Mouse (Mus musculus) liver, embryonic 14.5 days (tissue): ENCODE data around the gene Gm20547. TPM values are rescaled to one million over a fixed set of nuclear protein-coding genes. Genes with fewer than 3 reads are reported as not detected.
A peak's percentile ranks its signal among the peaks of the same experiment; 100 is the strongest.

Source experiments
- ATAC-seq: fragments of 200-750 bp; cut with Nextera tagmentation; 2 replicates; pipeline ENCODE4 v1.8.0; 2017; ENCODE audit warnings: moderate number of reproducible peaks, mild to moderate bottlenecking, moderate library complexity; ENCODE audit not compliant: insufficient read depth
- DNase-seq, 3 experiments: peaks; one replicate each; pipeline ENCODE4 v3.0.0-alpha.2; 2012 to 2013; ENCODE audit warnings: low read depth in 3 of 3, low spot score in 3 of 3
- H3K27ac ChIP-seq: fragments of 300-500 bp; sonication (generic); 2 replicates; pipeline ENCODE4 v1.5.1; 2014; ENCODE audit warnings: moderate library complexity, mild to moderate bottlenecking, control low read depth, inconsistent platforms
- H3K27me3 ChIP-seq: fragments of 300-500 bp; sonication (generic); 2 replicates; pipeline ENCODE4 v1.6.1; 2014; ENCODE audit warnings: mild to moderate bottlenecking, low read length, moderate library complexity; ENCODE audit not compliant: control insufficient read depth, insufficient read depth
- H3K36me3 ChIP-seq: fragments of 300-500 bp; sonication (generic); replicated peaks from 2 replicates; pipeline ENCODE4 v1.6.1; 2014; ENCODE audit warnings: low read depth; ENCODE audit not compliant: control insufficient read depth, insufficient read depth
- H3K4me1 ChIP-seq, 2 experiments: fragments of 200-500 bp in 1 of 2; fragments of 300-500 bp in 1 of 2; sonication (generic) in 1 of 2; replicated peaks; 2 replicates each; pipeline ENCODE4 v1.6.1; 2012 to 2014; ENCODE audit warnings: antibody characterized with exemption in 1 of 2, inconsistent platforms in 1 of 2, low read length in 1 of 2; ENCODE audit not compliant: control insufficient read depth in 2 of 2, insufficient read depth in 2 of 2
- H3K4me2 ChIP-seq: fragments of 300-500 bp; sonication (generic); 2 replicates; pipeline ENCODE4 v1.6.1; 2014; ENCODE audit warnings: low read depth, mild to moderate bottlenecking, control low read depth, moderate library complexity
- H3K4me3 ChIP-seq, 2 experiments: fragments of 200-500 bp in 1 of 2; fragments of 300-500 bp in 1 of 2; sonication (generic) in 1 of 2; 2 replicates each; pipeline ENCODE4 v1.5.1; 2012 to 2014; ENCODE audit warnings: low read depth in 2 of 2, low read length in 2 of 2, mild to moderate bottlenecking in 2 of 2, control low read depth in 1 of 2, inconsistent platforms in 1 of 2, moderate library complexity in 1 of 2; ENCODE audit not compliant: insufficient read depth in 1 of 2
- H3K9ac ChIP-seq: fragments of 300-500 bp; sonication (generic); replicated peaks from 2 replicates; pipeline ENCODE4 v1.6.1; 2014; ENCODE audit warnings: mild to moderate bottlenecking, control low read depth, moderate library complexity
- H3K9me3 ChIP-seq: fragments of 300-500 bp; sonication (generic); 2 replicates; pipeline ENCODE4 v1.6.1; 2016; ENCODE audit warnings: low read length, mixed read lengths; ENCODE audit not compliant: control insufficient read depth
- CTCF ChIP-seq: IDR thresholded peaks from 2 replicates; pipeline ENCODE4 v1.5.1; 2016; ENCODE audit warnings: antibody characterized with exemption, low read depth, control low read depth
- EP300 ChIP-seq: IDR thresholded peaks from 2 replicates; pipeline ENCODE4 v1.6.1; 2016; ENCODE audit warnings: antibody characterized with exemption, low read depth
- WGBS: fragments of 180-500 bp; shearing (Covaris S2); extraction: QIAGEN DNeasy Blood & Tissue Kit; methylation state at CpG from one replicate; pipeline ENCODE4 v1.1.7; 2014; ENCODE audit not compliant: insufficient replicate concordance; 5-methylcytosine and 5-hydroxymethylcytosine counted together
- polyA plus RNA-seq, 2 experiments: library from polyadenylated mRNA; depleted of rRNA in 1 of 2; stranded (reverse) in 1 of 2; unstranded in 1 of 2; fragments of >200 nt; fragmentation: Nextera tagmentation in 1 of 2; extraction: Ambion mirVana in 1 of 2; gene quantifications; 2 replicates each; pipeline versions ENCODE4 v1.2.1 to v1.2.3; 2012 to 2014

Gm20547 gene
- polyA plus RNA-seq, 2 experiments: 0.02 TPM; not detected in 1

- Histone ChIP-seq H3K4me3 (peak within 1 kb of the TSS; percentile 33 to 42), H3K9ac (0 out of 2 replicates have a peak within 1 kb of the TSS, but pooled peaks have one; percentile 3), H3K4me1 (peaks cover 0 to 4% of the 10 kb centered on the region in 2 experiments; a peak in 1 of 4 replicates), H3K4me2 (peak within 1 kb of the TSS; percentile 40), H3K27ac (no peak within 1 kb of the TSS; the same call in 1 of the 2 replicates), H3K36me3 (no peaks in the 10 kb centered on the region), H3K9me3 (no peaks in the 10 kb centered on the region), H3K27me3 (no peaks in the 10 kb centered on the region)
- TF ChIP-seq EP300 (no peak), CTCF (no peak)
- DNase-seq: no peak
- ATAC-seq: peak; percentile 47; the same call in 1 of the 2 replicates
- 42% methylated on average over 8 of the region's 8 CpGs for WGBS
These were observed 19.3 kb downstream of the Gm20547 start, which contains the start of gene Cfb for GRCm38 (mm10) chr17:34862416-34863081. TSS of gene Cfb (minus strand) at chr17:34862518.

GRCm38 (mm10) chr17:34861704-34862415, 20.0 kb downstream of the Gm20547 start:
- ATAC-seq: peak; percentile 65
- no peaks in the 10 kb centered on the region for H3K27me3 ChIP-seq
- 0 out of 2 replicates have a peak overlapping the region, but pooled peaks have one; percentile 3 for H3K9ac ChIP-seq
- peak overlapping the region; percentile 33 to 42 for H3K4me3 ChIP-seq
- DNase-seq: no peak
- no peak overlapping the region for H3K27ac ChIP-seq
- H3K36me3 ChIP-seq: no peaks in the 10 kb centered on the region; the same call in 1 of the 2 replicates
- H3K4me2 ChIP-seq: peak overlapping the region; percentile 40
- H3K9me3 ChIP-seq: no peaks in the 10 kb centered on the region
- TF ChIP-seq CTCF: no peak
- TF ChIP-seq EP300: no peak
- H3K4me1 ChIP-seq: peaks cover 0 to 4% of the 10 kb centered on the region in 2 experiments; a peak in 1 of 4 replicates
- 46% methylated on average over 13 of the region's 13 CpGs for WGBS

DNA sequence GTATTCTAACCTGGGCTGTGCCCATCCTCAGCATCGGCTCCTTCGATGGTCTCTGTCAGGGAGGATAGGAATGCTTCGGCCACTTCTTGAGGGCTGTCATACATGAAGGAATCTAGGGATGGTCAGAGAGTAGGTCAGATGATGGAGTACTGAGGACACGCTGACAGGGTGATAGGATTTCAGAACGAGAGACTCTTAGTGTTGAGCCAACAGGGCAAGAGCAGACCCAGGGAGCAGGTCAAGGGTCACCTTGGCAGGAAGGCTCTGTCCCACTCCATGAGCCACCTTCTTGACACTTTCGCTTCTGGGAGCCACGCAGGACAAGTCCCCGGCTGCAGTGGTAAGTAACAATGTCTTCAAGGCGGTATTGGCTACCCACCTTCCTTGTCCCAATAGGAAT, 21.3 kb downstream of the Gm20547 start:
- DNase-seq (no peak), ATAC-seq (no peak)
- H3K4me3 ChIP-seq: peak overlapping the region in 1 of 2 experiments; percentile 42; a peak in 2 of 4 replicates
- no peak overlapping the region for H3K9ac ChIP-seq
- peaks cover 4% of the 10 kb centered on the region for H3K36me3 ChIP-seq
- WGBS: 67% methylated on average over 9 of the region's 9 CpGs
- H3K27me3 ChIP-seq: no peaks in the 10 kb centered on the region
- TF ChIP-seq EP300 (no peak), CTCF (no peak)
- peak overlapping the region; percentile 40 for H3K4me2 ChIP-seq
- no peaks in the 10 kb centered on the region for H3K9me3 ChIP-seq
- H3K4me1 ChIP-seq: peaks cover 0 to 4% of the 10 kb centered on the region in 2 experiments; a peak in 1 of 4 replicates
- no peak overlapping the region for H3K27ac ChIP-seq

- no peak overlapping the region for H3K4me3 ChIP-seq
- no peak overlapping the region for H3K27ac ChIP-seq
- 32% methylated on average over 4 of the region's 4 CpGs for WGBS
- no peak for TF ChIP-seq CTCF
- TF ChIP-seq EP300: no peak
- DNase-seq (no peak), ATAC-seq (no peak)
- no peak overlapping the region for H3K9ac ChIP-seq
- no peaks in the 10 kb centered on the region for H3K9me3 ChIP-seq
- no peak overlapping the region for H3K4me2 ChIP-seq
- H3K4me1 ChIP-seq: peaks cover 0 to 4% of the 10 kb centered on the region in 2 experiments; a peak in 1 of 4 replicates
- no peaks in the 10 kb centered on the region for H3K27me3 ChIP-seq
- H3K36me3 ChIP-seq: peaks cover 13% of the 10 kb centered on the region
These were observed 23.2 kb downstream of the Gm20547 start for GRCm38 (mm10) chr17:34858670-34859069.

DNA sequence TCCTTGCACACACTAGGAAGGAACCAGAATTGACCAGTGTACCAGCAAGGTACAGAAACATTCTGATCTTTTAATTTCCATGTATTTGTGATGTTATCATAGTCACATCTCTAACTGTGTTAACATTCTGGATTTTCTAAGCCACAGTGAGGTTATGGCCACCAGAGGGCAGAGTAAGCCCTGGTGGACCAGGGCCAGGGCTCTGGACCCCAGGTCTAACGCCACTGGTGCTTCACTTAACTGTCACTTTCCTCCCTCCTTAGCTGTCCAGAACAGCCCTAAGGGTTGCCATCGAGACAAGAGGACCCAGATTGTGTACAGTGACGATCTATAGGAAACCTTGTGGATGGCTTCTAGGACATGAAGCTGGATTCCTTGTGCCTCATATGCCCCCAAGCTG, 26.0 kb downstream of the Gm20547 start:
- H3K9ac ChIP-seq: no peak overlapping the region
- TF ChIP-seq CTCF (peak; percentile 85), EP300 (no peak)
- peaks cover 16% of the 10 kb centered on the region for H3K36me3 ChIP-seq

More for the DNA sequence above, 26.0 kb downstream of the Gm20547 start:
- DNase-seq (no peak), ATAC-seq (0 out of 2 replicates have a peak, but pooled peaks have one; percentile 4)
- Histone ChIP-seq H3K4me3 (no peak overlapping the region), H3K27ac (no peak overlapping the region), H3K9me3 (no peaks in the 10 kb centered on the region), H3K4me1 (peaks cover 0 to 9% of the 10 kb centered on the region in 2 experiments; a peak in 2 of 4 replicates), H3K4me2 (no peak overlapping the region), H3K27me3 (no peaks in the 10 kb centered on the region)
- 40% methylated on average over 3 of the region's 3 CpGs for WGBS
